Mouse (Mus musculus): ENCODE measurements around the gene Dock9. TPM values are rescaled to one million over a fixed set of nuclear protein-coding genes. Genes with fewer than 3 reads are reported as not detected.
"Not testable (repeated sequence)": the region's sequence is repeated elsewhere in the genome, so short reads cannot be mapped to it uniquely, and the experiment has no call there.

Dock9 gene
- polyA plus RNA-seq, 1 experiment from 2014 or later, result 5.2 TPM

GRCm38 (mm10) chr14:121722774-121723173, 74.9 kb downstream of the Dock9 start:
- no peak overlapping the region for H3K27ac ChIP-seq (ENCODE audit: low read depth, low read length)
- H3K4me2 ChIP-seq, result no peak overlapping the region
- no peaks in the 10 kb centered on the region for H3K36me3 ChIP-seq (ENCODE audit: control insufficient read depth, insufficient read depth, low read length)
- H3K9ac ChIP-seq (ENCODE audit: low read depth, low read length), result no peak overlapping the region
- ATAC-seq (replicated peaks; ENCODE audit: low FRiP score) (no peak), DNase-seq (ENCODE audit: low spot score) (no peak)
- H3K4me3 ChIP-seq (ENCODE audit: low read depth, low read length), result no peak overlapping the region
- no peaks in the 10 kb centered on the region for H3K9me3 ChIP-seq (ENCODE audit: control insufficient read depth, low read length)
- H3K4me1 ChIP-seq (replicated peaks; ENCODE audit: control insufficient read depth, insufficient read depth, low read length), result no peaks in the 10 kb centered on the region
- WGBS, result 27% methylated on average over 8 of the region's 8 CpGs
- no peaks in the 10 kb centered on the region for H3K27me3 ChIP-seq (replicated peaks; ENCODE audit: control insufficient read depth, insufficient read depth, low read length)

DNA sequence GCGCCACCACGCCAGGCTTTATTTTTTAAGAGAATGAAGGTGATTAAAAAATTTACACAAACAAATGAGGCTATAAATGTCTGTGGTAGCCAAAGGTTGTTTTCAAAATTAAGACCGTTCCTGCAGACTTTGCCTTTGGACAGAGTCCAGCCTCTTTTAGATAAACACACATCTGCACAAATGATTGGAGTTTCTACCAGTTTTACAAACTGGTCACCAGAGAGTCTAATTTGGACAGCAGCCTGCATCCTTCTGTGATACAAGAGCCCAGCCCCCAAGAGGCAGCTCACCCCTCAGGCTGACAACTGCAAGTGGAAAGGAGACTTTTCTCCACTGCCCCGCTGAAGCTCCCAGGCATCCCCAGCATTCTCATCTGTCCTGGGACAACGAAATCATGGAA, 76.2 kb downstream of the Dock9 start:
- Histone ChIP-seq H3K4me3 (ENCODE audit: low read depth, low read length) (no peak overlapping the region), H3K27ac (ENCODE audit: low read depth, low read length) (no peak overlapping the region), H3K4me2 (no peak overlapping the region), H3K9ac (ENCODE audit: low read depth, low read length) (no peak overlapping the region), H3K9me3 (ENCODE audit: control insufficient read depth, low read length) (no peaks in the 10 kb centered on the region), H3K27me3 (replicated peaks; ENCODE audit: control insufficient read depth, insufficient read depth, low read length) (no peaks in the 10 kb centered on the region), H3K4me1 (replicated peaks; ENCODE audit: control insufficient read depth, insufficient read depth, low read length) (no peaks in the 10 kb centered on the region), H3K36me3 (ENCODE audit: control insufficient read depth, insufficient read depth, low read length) (no peaks in the 10 kb centered on the region)
- ATAC-seq (replicated peaks; ENCODE audit: low FRiP score) (no peak), DNase-seq (ENCODE audit: low spot score) (no peak)
- WGBS, result 85% methylated on average over 5 of the region's 5 CpGs

DNA sequence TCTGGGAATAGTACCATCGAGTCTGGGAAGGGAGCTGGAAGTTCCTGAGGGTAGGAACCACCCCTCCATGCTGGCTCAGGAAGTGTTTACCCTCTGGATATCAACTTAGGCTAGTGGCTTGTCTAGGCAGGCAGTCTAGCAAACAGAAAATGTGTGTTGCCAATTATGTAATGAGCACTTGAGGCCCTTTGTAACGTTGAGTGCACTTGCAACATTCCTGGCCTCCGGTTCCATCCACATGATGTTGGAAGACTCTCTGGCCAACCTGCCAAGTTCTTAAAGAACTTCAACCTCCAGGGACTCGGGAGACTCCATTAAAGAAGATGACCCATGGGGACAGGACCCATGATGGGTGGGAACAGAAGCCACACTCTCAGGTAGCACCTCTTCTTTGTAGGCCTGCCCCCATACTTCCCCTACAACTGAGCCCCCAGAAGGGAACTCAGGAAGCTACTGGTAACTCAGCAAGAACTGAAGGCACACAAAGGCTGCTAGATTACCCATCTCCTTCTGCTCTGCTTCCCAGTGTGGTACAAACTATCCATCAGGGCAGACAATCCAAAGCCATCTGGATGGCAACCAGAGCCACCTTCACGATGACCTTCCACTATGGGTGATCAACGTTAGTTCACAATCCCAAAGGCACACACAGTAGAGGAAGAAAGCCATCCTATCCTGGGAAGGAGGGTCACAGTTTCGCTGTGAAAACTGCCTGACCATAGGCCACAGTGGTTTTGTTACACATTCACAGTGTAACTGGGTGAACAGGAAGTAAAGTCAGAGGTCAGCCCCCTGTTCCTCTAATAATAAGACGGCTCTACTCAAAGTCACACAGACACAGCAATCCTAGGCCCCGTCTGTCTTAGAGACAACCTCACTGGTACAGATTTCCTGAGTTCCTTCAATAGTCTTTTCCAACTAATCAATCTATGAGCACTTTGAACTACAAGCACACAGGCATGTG, 77.7 kb downstream of the Dock9 start:
- Histone ChIP-seq H3K27ac (ENCODE audit: low read depth, low read length) (no peak overlapping the region), H3K9me3 (ENCODE audit: control insufficient read depth, low read length) (no peaks in the 10 kb centered on the region), H3K27me3 (replicated peaks; ENCODE audit: control insufficient read depth, insufficient read depth, low read length) (no peaks in the 10 kb centered on the region), H3K9ac (ENCODE audit: low read depth, low read length) (no peak overlapping the region), H3K4me1 (replicated peaks; ENCODE audit: control insufficient read depth, insufficient read depth, low read length) (no peaks in the 10 kb centered on the region), H3K36me3 (ENCODE audit: control insufficient read depth, insufficient read depth, low read length) (no peaks in the 10 kb centered on the region), H3K4me3 (ENCODE audit: low read depth, low read length) (no peak overlapping the region), H3K4me2 (no peak overlapping the region)
- DNase-seq (ENCODE audit: low spot score) (no peak), ATAC-seq (replicated peaks; ENCODE audit: low FRiP score) (no peak)
- 66% methylated on average over 9 of the region's 9 CpGs for WGBS

DNA sequence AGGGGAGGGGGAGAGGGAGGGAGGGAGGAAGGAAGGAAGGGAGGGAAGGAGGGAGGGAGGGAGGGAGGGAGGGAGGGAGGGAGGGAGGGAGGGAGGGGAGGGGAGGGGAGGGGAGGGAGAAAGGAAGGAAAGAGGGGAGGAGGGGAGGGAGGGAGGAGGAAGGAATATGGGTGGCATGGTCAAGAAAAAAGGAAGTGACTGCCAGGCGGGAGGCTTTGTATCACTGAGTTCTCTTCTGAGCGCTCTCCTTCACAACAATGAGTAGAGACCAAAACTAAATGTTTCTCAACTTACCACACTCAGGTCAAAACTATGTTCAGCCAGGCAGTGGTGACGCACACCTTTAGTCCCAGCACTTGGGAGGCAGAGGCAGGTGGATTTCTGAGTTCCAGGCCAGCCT, 82.8 kb downstream of the Dock9 start:
- H3K27me3 ChIP-seq (replicated peaks; ENCODE audit: control insufficient read depth, insufficient read depth, low read length); H3K36me3 ChIP-seq (ENCODE audit: control insufficient read depth, insufficient read depth, low read length); DNase-seq (ENCODE audit: low spot score); H3K9me3 ChIP-seq (ENCODE audit: control insufficient read depth, low read length); H3K9ac ChIP-seq (ENCODE audit: low read depth, low read length); H3K4me2 ChIP-seq; ATAC-seq (replicated peaks; ENCODE audit: low FRiP score); H3K4me3 ChIP-seq (ENCODE audit: low read depth, low read length); H3K27ac ChIP-seq (ENCODE audit: low read depth, low read length): not testable (repeated sequence)
- WGBS, result 73% methylated on average over 3 of the region's 3 CpGs
- peaks cover 10% of the 10 kb centered on the region for H3K4me1 ChIP-seq (replicated peaks; ENCODE audit: control insufficient read depth, insufficient read depth, low read length)

DNA sequence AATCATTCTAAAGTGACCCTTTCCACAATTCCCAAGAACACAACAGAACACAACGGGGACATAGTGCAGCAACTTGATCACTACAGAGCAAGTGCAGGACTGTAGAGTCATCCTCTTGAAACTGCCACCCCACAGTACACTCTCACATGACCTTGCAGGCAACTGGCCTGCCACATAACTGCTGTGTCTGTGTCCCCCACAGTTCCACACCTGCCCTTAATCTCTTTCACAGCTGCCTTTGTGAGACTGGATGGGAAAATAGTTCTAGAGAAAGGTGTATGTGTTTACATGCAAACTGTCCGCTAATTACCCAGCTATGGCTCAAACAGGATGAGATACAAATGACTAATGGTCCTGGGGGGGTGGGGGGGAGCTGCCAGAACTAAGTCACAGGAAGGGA, 83.4 kb downstream of the Dock9 start:
- Histone ChIP-seq H3K9me3 (ENCODE audit: control insufficient read depth, low read length) (no peaks in the 10 kb centered on the region), H3K9ac (ENCODE audit: low read depth, low read length) (no peak overlapping the region), H3K4me3 (ENCODE audit: low read depth, low read length) (no peak overlapping the region), H3K4me1 (replicated peaks; ENCODE audit: control insufficient read depth, insufficient read depth, low read length) (peaks cover 10% of the 10 kb centered on the region), H3K4me2 (no peak overlapping the region), H3K27me3 (replicated peaks; ENCODE audit: control insufficient read depth, insufficient read depth, low read length) (no peaks in the 10 kb centered on the region), H3K27ac (ENCODE audit: low read depth, low read length) (no peak overlapping the region), H3K36me3 (ENCODE audit: control insufficient read depth, insufficient read depth, low read length) (no peaks in the 10 kb centered on the region)
- WGBS, result 61% methylated on average over 2 of the region's 2 CpGs
- DNase-seq (ENCODE audit: low spot score), result no peak
- ATAC-seq (replicated peaks; ENCODE audit: low FRiP score), result no peak

GRCm38 (mm10) chr14:121713830-121714197, 83.8 kb downstream of the Dock9 start:
- Histone ChIP-seq H3K9ac (ENCODE audit: low read depth, low read length) (no peak overlapping the region), H3K4me3 (ENCODE audit: low read depth, low read length) (no peak overlapping the region), H3K9me3 (ENCODE audit: control insufficient read depth, low read length) (no peaks in the 10 kb centered on the region), H3K27ac (ENCODE audit: low read depth, low read length) (no peak overlapping the region), H3K36me3 (ENCODE audit: control insufficient read depth, insufficient read depth, low read length) (no peaks in the 10 kb centered on the region), H3K27me3 (replicated peaks; ENCODE audit: control insufficient read depth, insufficient read depth, low read length) (no peaks in the 10 kb centered on the region), H3K4me1 (replicated peaks; ENCODE audit: control insufficient read depth, insufficient read depth, low read length) (peaks cover 10% of the 10 kb centered on the region), H3K4me2 (no peak overlapping the region)
- no peak for ATAC-seq (replicated peaks; ENCODE audit: low FRiP score)
- WGBS, result 66% methylated on average over 4 of the region's 4 CpGs
- DNase-seq (ENCODE audit: low spot score), result no peak

GRCm38 (mm10) chr14:121713166-121713829, 84.3 kb downstream of the Dock9 start:
- Histone ChIP-seq H3K27ac (ENCODE audit: low read depth, low read length) (no peak overlapping the region; the same call in 1 of the 2 replicates), H3K4me2 (no peak overlapping the region), H3K4me1 (replicated peaks; ENCODE audit: control insufficient read depth, insufficient read depth, low read length) (peaks cover 10% of the 10 kb centered on the region), H3K9me3 (ENCODE audit: control insufficient read depth, low read length) (no peaks in the 10 kb centered on the region), H3K9ac (ENCODE audit: low read depth, low read length) (no peak overlapping the region), H3K27me3 (replicated peaks; ENCODE audit: control insufficient read depth, insufficient read depth, low read length) (no peaks in the 10 kb centered on the region), H3K4me3 (ENCODE audit: low read depth, low read length) (no peak overlapping the region), H3K36me3 (ENCODE audit: control insufficient read depth, insufficient read depth, low read length) (no peaks in the 10 kb centered on the region)
- DNase-seq (ENCODE audit: low spot score) (no peak), ATAC-seq (replicated peaks; ENCODE audit: low FRiP score) (peak; percentile 19; the same call in 1 of the 2 replicates)
- 42% methylated on average over 7 of the region's 7 CpGs for WGBS

DNA sequence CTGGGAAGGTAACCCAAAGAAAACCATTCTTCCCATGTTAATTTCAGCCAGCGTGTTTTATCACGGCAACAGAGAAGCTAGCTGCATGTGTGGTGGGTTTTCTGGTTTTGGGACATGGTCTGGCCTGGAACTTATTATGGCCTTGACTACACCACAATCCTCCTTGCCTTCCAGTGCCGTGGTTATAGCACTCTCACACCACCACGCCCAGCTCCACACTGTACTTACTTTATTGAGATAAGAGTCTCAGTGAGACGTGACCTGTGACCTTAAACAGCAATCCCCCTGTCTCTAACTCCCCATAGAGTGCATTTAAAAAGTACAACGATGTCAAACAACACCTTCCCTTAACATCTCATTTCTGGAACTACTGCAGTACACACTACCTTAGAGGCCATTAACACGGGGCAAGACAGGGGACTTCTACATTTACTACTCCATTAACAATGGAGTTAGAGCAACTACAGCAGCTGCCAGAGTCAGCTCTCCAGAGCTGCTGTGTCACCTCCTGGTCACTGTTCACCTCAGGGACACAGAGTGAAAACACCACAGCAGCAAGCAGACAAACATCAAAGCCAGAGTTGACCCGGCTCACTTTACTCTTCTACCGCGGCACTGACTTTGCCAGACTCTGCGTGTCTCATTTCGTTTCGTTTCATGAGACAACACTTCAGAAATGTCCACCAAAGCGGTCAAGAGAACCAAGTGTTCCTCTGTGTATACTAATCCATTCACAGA, 86.4 kb downstream of the Dock9 start:
- no peak for DNase-seq (ENCODE audit: low spot score)

More for the DNA sequence above, 86.4 kb downstream of the Dock9 start:
- Histone ChIP-seq H3K4me1 (replicated peaks; ENCODE audit: control insufficient read depth, insufficient read depth, low read length) (peaks cover 10% of the 10 kb centered on the region), H3K4me3 (ENCODE audit: low read depth, low read length) (no peak overlapping the region), H3K27me3 (replicated peaks; ENCODE audit: control insufficient read depth, insufficient read depth, low read length) (no peaks in the 10 kb centered on the region), H3K4me2 (no peak overlapping the region), H3K9ac (ENCODE audit: low read depth, low read length) (no peak overlapping the region), H3K36me3 (ENCODE audit: control insufficient read depth, insufficient read depth, low read length) (no peaks in the 10 kb centered on the region), H3K27ac (ENCODE audit: low read depth, low read length) (no peak overlapping the region), H3K9me3 (ENCODE audit: control insufficient read depth, low read length) (no peaks in the 10 kb centered on the region)
- ATAC-seq (replicated peaks; ENCODE audit: low FRiP score), result peak; percentile 53; the same call in 1 of the 2 replicates
- WGBS, result 52% methylated on average over 14 of the region's 14 CpGs
